Mouse (Mus musculus) heart, embryonic 11.5 days (tissue): ENCODE results near the gene Rin3. TPM values are rescaled to one million over a fixed set of nuclear protein-coding genes. Genes with fewer than 3 reads are reported as not detected.

Source experiments
- ATAC-seq: fragments of 200-750 bp; cut with Nextera tagmentation; replicated peaks from 2 replicates; pipeline ENCODE4 v1.8.0; 2017; ENCODE audit warnings: moderate library complexity; ENCODE audit not compliant: insufficient number of reproducible peaks, low FRiP score, low TSS enrichment
- H3K27ac ChIP-seq: fragments of 300-500 bp; sonication (generic); 2 replicates; pipeline ENCODE4 v1.5.1; 2014; ENCODE audit warnings: mild to moderate bottlenecking, low read depth, low read length
- H3K27me3 ChIP-seq: fragments of 300-500 bp; sonication (generic); 2 replicates; pipeline ENCODE4 v1.6.1; 2014; ENCODE audit warnings: mild to moderate bottlenecking, low read length, mixed read lengths; ENCODE audit not compliant: control insufficient read depth, insufficient read depth
- H3K36me3 ChIP-seq: fragments of 300-500 bp; sonication (generic); 2 replicates; pipeline ENCODE4 v1.6.1; 2014; ENCODE audit warnings: mild to moderate bottlenecking, low read length, moderate library complexity, mixed read lengths; ENCODE audit not compliant: control insufficient read depth, insufficient read depth
- H3K4me1 ChIP-seq: fragments of 300-500 bp; sonication (generic); 2 replicates; pipeline ENCODE4 v1.6.1; 2014; ENCODE audit warnings: low read length; ENCODE audit not compliant: control insufficient read depth, insufficient read depth
- H3K4me2 ChIP-seq: fragments of 300-500 bp; sonication (generic); 2 replicates; pipeline ENCODE4 v1.6.1; 2014; ENCODE audit warnings: mild to moderate bottlenecking, moderate library complexity
- H3K4me3 ChIP-seq: fragments of 300-500 bp; sonication (generic); 2 replicates; pipeline ENCODE4 v1.5.1; 2014; ENCODE audit warnings: low read depth, low read length
- H3K9ac ChIP-seq: fragments of 300-500 bp; sonication (generic); 2 replicates; pipeline ENCODE4 v1.6.1; 2014; ENCODE audit warnings: mild to moderate bottlenecking, low read depth, low read length, moderate library complexity
- H3K9me3 ChIP-seq: fragments of 300-500 bp; sonication (generic); replicated peaks from 2 replicates; pipeline ENCODE4 v1.6.1; 2016; ENCODE audit warnings: low read length; ENCODE audit not compliant: control insufficient read depth
- WGBS: fragments of 180-500 bp; shearing (Covaris S2); extraction: QIAGEN DNeasy Blood & Tissue Kit; methylation state at CpG from one replicate; pipeline ENCODE4 v1.1.7; 2014; ENCODE audit not compliant: insufficient replicate concordance; 5-methylcytosine and 5-hydroxymethylcytosine counted together
- polyA plus RNA-seq: library from polyadenylated mRNA; unstranded; fragments of >200 nt; fragmentation: Nextera tagmentation; extraction: Ambion mirVana; gene quantifications from 2 replicates; pipeline ENCODE4 v1.2.1, GENCODE M21; 2014

Rin3 gene
- polyA plus RNA-seq, 1 experiment from 2014 or later, result 10.2 TPM

DNA sequence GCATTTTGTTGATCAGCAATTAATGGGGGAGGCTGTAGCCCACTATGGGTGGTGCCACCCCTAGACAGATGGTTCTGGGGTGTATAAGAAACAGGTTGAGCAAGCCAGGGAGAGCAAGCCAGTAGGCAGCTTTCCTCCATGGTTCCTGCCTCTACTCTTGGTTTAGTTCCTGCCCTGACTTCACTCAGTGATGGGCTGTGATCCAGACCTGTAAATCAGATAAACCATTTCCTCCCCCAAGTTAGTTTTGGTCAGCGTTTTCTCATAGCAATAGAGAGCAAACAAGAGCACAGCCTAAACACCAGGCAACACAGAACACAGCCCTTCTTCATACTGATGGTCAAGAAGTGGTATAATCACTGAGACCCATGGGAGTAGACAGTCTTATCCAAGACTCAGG lies 18.7 kb downstream of the Rin3 start:
- Histone ChIP-seq H3K4me1 (peaks cover 40% of the 10 kb centered on the region), H3K4me3 (no peak overlapping the region), H3K4me2 (no peak overlapping the region), H3K9me3 (no peaks in the 10 kb centered on the region), H3K27me3 (no peaks in the 10 kb centered on the region), H3K27ac (no peak overlapping the region), H3K36me3 (no peaks in the 10 kb centered on the region), H3K9ac (no peak overlapping the region)
- 77% methylated on average over 1 of the region's 1 CpGs for WGBS
- ATAC-seq, result no peak

DNA sequence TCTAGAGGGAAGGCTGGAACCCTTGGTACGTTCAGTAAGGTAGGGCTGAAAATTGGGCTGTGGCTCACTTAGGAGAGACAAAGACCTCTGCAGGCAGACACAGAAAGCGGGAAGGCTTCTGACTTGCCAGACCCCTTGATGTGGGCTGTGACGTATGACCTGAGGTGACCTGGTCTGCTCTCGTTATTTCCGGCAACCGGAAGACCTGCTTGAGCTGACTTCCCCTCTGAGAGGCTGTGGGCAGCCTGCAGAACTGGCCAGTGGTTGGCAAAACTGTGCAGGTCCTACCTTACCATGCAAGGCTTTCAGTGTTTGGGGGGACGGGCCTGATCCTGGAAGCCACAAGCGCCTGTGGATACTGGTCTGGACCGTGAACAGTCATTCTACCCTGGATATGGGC lies 19.5 kb downstream of the Rin3 start:
- H3K27me3 ChIP-seq, result no peaks in the 10 kb centered on the region
- H3K9ac ChIP-seq, result no peak overlapping the region
- peaks cover 46% of the 10 kb centered on the region for H3K4me1 ChIP-seq
- no peak overlapping the region for H3K4me3 ChIP-seq
- ATAC-seq, result no peak
- H3K27ac ChIP-seq, result no peak overlapping the region; the same call in 1 of the 2 replicates
- no peaks in the 10 kb centered on the region for H3K36me3 ChIP-seq
- H3K4me2 ChIP-seq, result no peak overlapping the region
- no peaks in the 10 kb centered on the region for H3K9me3 ChIP-seq
- WGBS, result 79% methylated on average over 9 of the region's 9 CpGs

DNA sequence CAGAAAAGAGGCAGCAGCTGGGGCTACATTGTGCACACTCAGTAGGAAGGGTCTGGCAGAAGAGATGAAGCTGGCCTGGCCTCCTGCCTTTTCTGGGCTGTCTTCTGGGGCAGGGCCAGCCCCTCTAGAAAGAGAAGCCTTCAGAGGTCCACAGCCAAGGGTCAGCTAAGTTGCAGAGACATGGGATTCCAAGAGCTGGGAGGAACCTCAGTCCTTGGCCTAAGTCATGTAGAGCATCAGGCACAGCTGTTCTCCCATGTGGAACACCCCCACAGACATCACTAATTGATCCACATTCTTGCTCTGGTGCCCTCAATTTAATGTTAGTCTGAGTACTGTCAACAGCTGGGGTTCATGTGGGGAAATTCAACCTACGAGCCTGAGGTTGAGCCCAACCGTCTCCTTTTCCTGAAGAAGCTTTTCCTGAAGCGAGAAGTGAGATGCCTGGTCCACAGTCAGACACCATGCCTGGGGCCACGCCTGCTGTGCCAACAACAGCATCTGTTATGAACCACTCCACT lies 20.0 kb downstream of the Rin3 start:
- Histone ChIP-seq H3K27ac (no peak overlapping the region; the same call in 1 of the 2 replicates), H3K4me3 (no peak overlapping the region)
- ATAC-seq, result no peak

DNA sequence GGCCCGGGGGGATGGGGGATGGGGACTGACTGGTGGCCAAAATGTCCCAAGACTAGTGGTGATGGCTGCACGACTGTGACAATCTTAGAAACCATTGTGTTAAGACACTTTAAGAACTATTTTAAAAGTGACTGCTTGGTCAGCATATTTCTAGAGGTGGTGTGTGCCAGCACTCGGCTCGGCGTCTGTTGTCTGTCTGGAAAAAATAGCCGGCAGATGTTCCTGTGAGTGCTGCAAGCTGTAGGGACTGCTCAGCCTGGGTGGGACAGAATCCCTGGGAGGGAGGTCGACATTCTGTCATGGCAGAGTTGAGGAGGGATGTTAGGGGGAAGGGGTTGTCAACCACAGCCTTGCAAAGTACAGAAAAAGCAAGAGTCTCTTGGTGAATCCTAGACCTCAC lies 21.0 kb downstream of the Rin3 start:
- Histone ChIP-seq H3K4me3 (no peak overlapping the region), H3K27me3 (no peaks in the 10 kb centered on the region), H3K4me2 (no peak overlapping the region; the same call in 1 of the 2 replicates), H3K9ac (no peak overlapping the region), H3K27ac (0 out of 2 replicates have a peak overlapping the region, but pooled peaks have one; percentile 22), H3K4me1 (peaks cover 58% of the 10 kb centered on the region), H3K36me3 (no peaks in the 10 kb centered on the region), H3K9me3 (no peaks in the 10 kb centered on the region)
- no peak for ATAC-seq
- 29% methylated on average over 7 of the region's 7 CpGs for WGBS

More for the DNA sequence above, 20.0 kb downstream of the Rin3 start:
- Histone ChIP-seq H3K27me3 (no peaks in the 10 kb centered on the region), H3K4me2 (no peak overlapping the region), H3K36me3 (no peaks in the 10 kb centered on the region), H3K4me1 (peaks cover 51% of the 10 kb centered on the region), H3K9me3 (no peaks in the 10 kb centered on the region), H3K9ac (no peak overlapping the region)
- WGBS, result 64% methylated on average over 4 of the region's 4 CpGs

DNA sequence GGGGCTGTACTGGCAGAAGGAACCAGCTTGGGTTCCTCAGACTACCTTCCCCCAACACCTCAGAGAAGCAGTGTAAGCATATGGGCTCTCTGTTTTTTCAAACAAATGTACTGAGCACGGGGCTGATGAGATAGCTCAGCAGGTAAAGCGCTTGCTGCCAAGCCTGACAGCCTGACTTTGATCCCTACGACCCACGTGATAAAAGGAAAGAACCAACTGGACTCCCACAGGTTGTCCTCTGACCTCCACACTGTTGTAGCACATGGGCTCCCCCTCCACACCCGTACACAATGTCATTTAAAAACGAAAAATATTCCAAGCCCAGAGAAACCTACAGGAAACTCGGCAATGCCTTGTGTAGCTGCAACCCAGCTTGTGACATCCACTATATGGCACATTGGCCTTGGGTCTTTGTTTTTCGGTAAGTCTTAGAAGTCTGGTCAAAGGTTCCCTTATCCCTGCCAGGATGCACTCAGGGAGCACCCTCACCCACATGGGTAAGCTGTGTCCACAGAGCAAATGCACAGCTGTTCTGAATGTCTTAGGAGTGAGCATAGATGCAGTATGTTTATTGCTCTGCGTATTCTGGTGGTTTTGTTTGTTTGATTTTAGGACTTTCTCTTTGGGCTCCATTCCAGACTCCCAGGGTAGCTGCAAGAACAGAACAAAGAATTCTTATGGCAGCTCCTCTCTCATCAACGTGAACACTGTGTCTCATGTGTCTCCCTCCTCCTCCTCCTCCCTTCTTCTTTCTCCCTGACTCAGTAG lies 22.4 kb downstream of the Rin3 start:
- Histone ChIP-seq H3K9me3 (no peaks in the 10 kb centered on the region), H3K27ac (no peak overlapping the region), H3K4me1 (peaks cover 65% of the 10 kb centered on the region), H3K4me3 (no peak overlapping the region), H3K36me3 (no peaks in the 10 kb centered on the region), H3K4me2 (no peak overlapping the region), H3K9ac (no peak overlapping the region), H3K27me3 (no peaks in the 10 kb centered on the region)
- WGBS, result 57% methylated on average over 10 of the region's 10 CpGs
- no peak for ATAC-seq

DNA sequence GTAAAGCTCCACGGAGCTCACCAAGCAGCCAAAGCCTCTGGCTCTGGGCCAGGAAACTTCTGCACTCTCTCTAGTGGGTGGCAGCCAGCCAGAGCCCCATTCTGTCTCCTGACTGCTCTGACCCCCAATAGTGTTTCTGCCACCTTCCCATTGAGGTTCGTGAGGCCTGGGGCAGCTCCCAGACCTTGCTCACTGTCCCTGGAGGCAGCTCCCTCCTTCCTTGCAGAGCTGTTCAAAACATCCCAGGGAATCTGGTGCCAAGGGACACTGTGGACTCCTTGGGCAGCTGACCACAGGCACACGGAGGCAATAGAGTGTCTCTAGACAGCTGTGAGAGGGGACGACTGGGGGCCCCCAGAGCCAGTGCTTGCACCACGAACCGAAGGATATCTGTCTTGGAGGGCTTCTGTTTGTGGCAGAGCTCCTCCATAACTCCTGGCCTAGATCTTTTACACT lies 25.2 kb downstream of the Rin3 start:
- Histone ChIP-seq H3K36me3 (no peaks in the 10 kb centered on the region), H3K27me3 (no peaks in the 10 kb centered on the region), H3K4me1 (peaks cover 55% of the 10 kb centered on the region), H3K9me3 (no peaks in the 10 kb centered on the region), H3K4me2 (peak overlapping the region; percentile 36), H3K27ac (peak overlapping the region; percentile 89), H3K4me3 (no peak overlapping the region), H3K9ac (no peak overlapping the region; the same call in 1 of the 2 replicates)
- peak; percentile 28; the same call in 1 of the 2 replicates for ATAC-seq
- 22% methylated on average over 6 of the region's 6 CpGs for WGBS

DNA sequence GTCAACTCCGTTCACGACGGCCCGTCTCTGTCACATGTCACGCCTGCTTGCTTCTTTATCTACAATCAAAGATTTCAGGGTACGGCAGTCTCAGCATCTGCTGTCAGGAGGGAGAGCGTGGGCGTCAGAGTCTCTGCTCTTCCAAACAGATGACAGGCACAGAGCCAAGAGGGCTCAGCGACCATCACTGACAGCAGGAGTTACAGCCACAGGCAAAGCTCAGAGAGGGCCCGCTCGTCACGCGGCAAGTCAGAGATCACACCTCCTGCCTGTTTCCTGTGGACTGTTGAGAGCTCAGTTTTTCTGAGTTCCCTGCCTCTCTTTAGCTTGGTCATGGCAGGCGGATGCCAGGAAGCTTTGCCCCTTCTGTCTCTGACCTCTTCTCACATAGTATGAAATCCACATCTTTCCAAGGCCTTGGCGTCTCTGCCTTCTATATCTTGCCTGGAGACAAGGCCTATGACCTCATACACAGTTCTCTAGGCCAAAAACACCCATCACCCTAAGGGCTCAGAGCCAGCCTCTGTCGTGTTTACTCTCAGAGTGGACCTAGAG lies 25.7 kb downstream of the Rin3 start:
- no peaks in the 10 kb centered on the region for H3K36me3 ChIP-seq
- H3K4me3 ChIP-seq, result no peak overlapping the region
- WGBS, result 24% methylated on average over 16 of the region's 16 CpGs
- no peaks in the 10 kb centered on the region for H3K27me3 ChIP-seq
- 0 out of 2 replicates have a peak overlapping the region, but pooled peaks have one; percentile 34 for H3K9ac ChIP-seq
- H3K4me1 ChIP-seq, result peaks cover 49% of the 10 kb centered on the region
- ATAC-seq, result peak; percentile 62; the same call in 1 of the 2 replicates
- H3K9me3 ChIP-seq, result no peaks in the 10 kb centered on the region
- H3K27ac ChIP-seq, result peak overlapping the region; percentile 89
- peak overlapping the region; percentile 36 for H3K4me2 ChIP-seq

DNA sequence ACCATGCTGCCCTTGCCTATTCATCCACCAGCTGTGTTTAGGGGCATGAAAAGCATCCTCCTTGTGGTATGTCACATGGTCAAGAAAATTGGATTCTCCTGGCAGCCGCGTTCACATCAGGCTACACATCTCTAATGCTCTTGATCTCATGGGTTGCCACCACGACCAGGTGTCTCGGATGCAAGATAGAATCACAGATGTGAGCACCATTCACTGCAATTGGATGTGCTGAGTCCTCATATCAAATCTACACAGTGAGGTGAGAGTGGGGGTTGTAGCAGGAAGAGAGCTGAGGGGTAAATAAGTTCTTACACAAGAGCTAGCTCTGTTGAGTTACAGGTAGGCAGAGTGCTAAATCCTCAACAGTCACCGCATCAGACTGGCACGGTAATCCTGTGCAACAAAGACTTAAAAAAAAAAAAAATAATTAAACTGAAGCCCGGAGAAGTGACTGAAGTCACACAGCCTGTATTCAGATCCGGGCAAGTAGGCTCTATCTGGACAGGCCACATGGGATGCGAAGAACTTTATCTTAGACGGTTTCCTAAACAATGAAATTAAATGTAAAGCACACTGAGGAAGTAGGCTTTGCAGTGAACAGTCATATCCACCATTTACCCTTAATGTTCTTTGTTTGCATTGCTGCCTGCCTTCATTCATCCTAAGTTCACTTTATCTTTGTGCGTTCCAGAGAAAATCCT lies 26.4 kb downstream of the Rin3 start:
- Histone ChIP-seq H3K9me3 (no peaks in the 10 kb centered on the region), H3K27me3 (no peaks in the 10 kb centered on the region), H3K4me3 (no peak overlapping the region), H3K9ac (no peak overlapping the region), H3K36me3 (no peaks in the 10 kb centered on the region), H3K4me2 (no peak overlapping the region), H3K27ac (peak overlapping the region; percentile 89), H3K4me1 (peaks cover 42% of the 10 kb centered on the region)
- WGBS, result 79% methylated on average over 11 of the region's 11 CpGs
- ATAC-seq, result no peak
